Mouse (Mus musculus) embryonic facial prominence, embryonic 11.5 days (tissue): ENCODE results near the gene Rtn1. TPM values are rescaled to one million over a fixed set of nuclear protein-coding genes. Genes with fewer than 3 reads are reported as not detected.
"Not testable (repeated sequence)": the region's sequence is repeated elsewhere in the genome, so short reads cannot be mapped to it uniquely, and the experiment has no call there.

Source experiments
- ATAC-seq: fragments of 200-750 bp; cut with Nextera tagmentation; replicated peaks from 2 replicates; pipeline ENCODE4 v1.8.0; 2017; ENCODE audit warnings: low read depth; ENCODE audit not compliant: insufficient number of reproducible peaks, low FRiP score, low TSS enrichment
- DNase-seq: peaks from one replicate; pipeline ENCODE4 v3.0.0-alpha.2; 2015; ENCODE audit warnings: low spot score
- H3K27ac ChIP-seq: fragments of 300-500 bp; sonication (generic); replicated peaks from 2 replicates; pipeline ENCODE4 v1.5.1; 2014; ENCODE audit warnings: mild to moderate bottlenecking, low read depth, low read length, control low read depth
- H3K27me3 ChIP-seq: fragments of 300-500 bp; sonication (generic); 2 replicates; pipeline ENCODE4 v1.6.1; 2014; ENCODE audit warnings: mild to moderate bottlenecking, low read length, moderate library complexity, mixed read lengths; ENCODE audit not compliant: control insufficient read depth, insufficient read depth
- H3K36me3 ChIP-seq: fragments of 300-500 bp; sonication (generic); replicated peaks from 2 replicates; pipeline ENCODE4 v1.6.1; 2014; ENCODE audit warnings: low read depth, mild to moderate bottlenecking, low read length, moderate library complexity, mixed read lengths; ENCODE audit not compliant: control insufficient read depth, insufficient read depth
- H3K4me1 ChIP-seq: fragments of 300-500 bp; sonication (generic); 2 replicates; pipeline ENCODE4 v1.6.1; 2014; ENCODE audit warnings: low read length, mixed read lengths; ENCODE audit not compliant: control insufficient read depth, insufficient read depth
- H3K4me2 ChIP-seq: fragments of 300-500 bp; sonication (generic); 2 replicates; pipeline ENCODE4 v1.6.1; 2014; ENCODE audit warnings: low read depth, mild to moderate bottlenecking, control low read depth, low read length, moderate library complexity
- H3K4me3 ChIP-seq: fragments of 300-500 bp; sonication (generic); 2 replicates; pipeline ENCODE4 v1.5.1; 2014; ENCODE audit warnings: low read depth, low read length, control low read depth
- H3K9ac ChIP-seq: fragments of 300-500 bp; sonication (generic); replicated peaks from 2 replicates; pipeline ENCODE4 v1.6.1; 2014; ENCODE audit warnings: mild to moderate bottlenecking, control low read depth, low read length
- H3K9me3 ChIP-seq: fragments of 300-500 bp; sonication (generic); replicated peaks from 2 replicates; pipeline ENCODE4 v1.6.1; 2016; ENCODE audit warnings: mild to moderate bottlenecking, low read length, inconsistent platforms, mixed read lengths; ENCODE audit not compliant: control insufficient read depth
- WGBS: fragments of 180-500 bp; shearing (Covaris S2); extraction: QIAGEN DNeasy Blood & Tissue Kit; methylation state at CpG from one replicate; pipeline ENCODE4 v1.1.7; 2014; 5-methylcytosine and 5-hydroxymethylcytosine counted together
- polyA plus RNA-seq: library from polyadenylated mRNA; unstranded; fragments of >200 nt; fragmentation: Nextera tagmentation; extraction: Ambion mirVana; gene quantifications from 2 replicates; pipeline ENCODE4 v1.2.1, GENCODE M21; 2014

Rtn1 gene
- polyA plus RNA-seq, 1 experiment from 2014 or later = 79.0 TPM

- no peak for DNase-seq
- Histone ChIP-seq H3K4me1 (no peaks in the 10 kb centered on the region), H3K36me3 (no peaks in the 10 kb centered on the region), H3K27me3 (no peaks in the 10 kb centered on the region), H3K4me2 (no peak overlapping the region), H3K9me3 (no peaks in the 10 kb centered on the region; the same call in 1 of the 2 replicates), H3K27ac (no peak overlapping the region), H3K9ac (no peak overlapping the region), H3K4me3 (no peak overlapping the region)
- 82% methylated on average over 5 of the region's 5 CpGs for WGBS
- no peak for ATAC-seq
Measured at GRCm38 (mm10) chr12:72296552-72296951, 112.3 kb downstream of the Rtn1 start.

DNA sequence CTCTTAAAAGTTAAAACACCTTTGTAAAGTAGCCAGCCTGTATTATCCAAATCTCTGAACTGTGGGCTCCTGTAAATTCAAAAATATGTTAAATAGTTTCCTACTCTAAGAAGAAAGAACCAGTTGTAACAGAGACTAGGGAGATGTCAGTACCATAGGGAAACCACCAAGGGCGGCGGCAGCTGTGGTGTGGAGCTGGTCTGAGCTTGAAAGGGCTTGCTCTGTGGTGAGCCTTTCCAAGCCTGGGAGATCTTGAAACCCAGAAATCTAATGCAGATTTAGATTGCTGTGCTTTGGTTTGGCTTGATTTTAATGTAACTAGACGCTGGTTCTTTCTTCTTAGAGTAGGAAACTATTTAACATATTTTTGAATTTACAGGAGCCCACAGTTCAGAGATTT is 115.7 kb downstream of the Rtn1 start:
- WGBS = 95% methylated on average over 3 of the region's 3 CpGs
- not testable (repeated sequence) for DNase-seq, H3K4me2 ChIP-seq, H3K9me3 ChIP-seq, H3K27ac ChIP-seq, H3K27me3 ChIP-seq, H3K9ac ChIP-seq, H3K4me1 ChIP-seq, H3K4me3 ChIP-seq, ATAC-seq, H3K36me3 ChIP-seq

GRCm38 (mm10) chr12:72292566-72292965 is 116.3 kb downstream of the Rtn1 start:
- no peaks in the 10 kb centered on the region; the same call in 1 of the 2 replicates for H3K9me3 ChIP-seq
- no peak overlapping the region for H3K4me3 ChIP-seq
- H3K27ac ChIP-seq = no peak overlapping the region
- 71% methylated on average over 2 of the region's 2 CpGs for WGBS
- H3K9ac ChIP-seq = no peak overlapping the region
- ATAC-seq (no peak), DNase-seq (peak; percentile 52)
- no peaks in the 10 kb centered on the region for H3K4me1 ChIP-seq
- H3K36me3 ChIP-seq = no peaks in the 10 kb centered on the region
- no peaks in the 10 kb centered on the region for H3K27me3 ChIP-seq
- H3K4me2 ChIP-seq = no peak overlapping the region

GRCm38 (mm10) chr12:72291266-72291665 is 117.6 kb downstream of the Rtn1 start:
- DNase-seq (no peak), ATAC-seq (no peak)
- H3K4me3 ChIP-seq = no peak overlapping the region
- WGBS = 85% methylated on average over 4 of the region's 4 CpGs
- no peaks in the 10 kb centered on the region for H3K9me3 ChIP-seq
- H3K4me2 ChIP-seq = no peak overlapping the region
- H3K4me1 ChIP-seq = no peaks in the 10 kb centered on the region
- no peak overlapping the region for H3K9ac ChIP-seq
- no peaks in the 10 kb centered on the region for H3K27me3 ChIP-seq
- H3K36me3 ChIP-seq = no peaks in the 10 kb centered on the region
- H3K27ac ChIP-seq = no peak overlapping the region

GRCm38 (mm10) chr12:72288215-72288614 is 120.6 kb downstream of the Rtn1 start:
- no peak overlapping the region for H3K4me3 ChIP-seq
- H3K4me2 ChIP-seq = no peak overlapping the region
- H3K9ac ChIP-seq = no peak overlapping the region

DNA sequence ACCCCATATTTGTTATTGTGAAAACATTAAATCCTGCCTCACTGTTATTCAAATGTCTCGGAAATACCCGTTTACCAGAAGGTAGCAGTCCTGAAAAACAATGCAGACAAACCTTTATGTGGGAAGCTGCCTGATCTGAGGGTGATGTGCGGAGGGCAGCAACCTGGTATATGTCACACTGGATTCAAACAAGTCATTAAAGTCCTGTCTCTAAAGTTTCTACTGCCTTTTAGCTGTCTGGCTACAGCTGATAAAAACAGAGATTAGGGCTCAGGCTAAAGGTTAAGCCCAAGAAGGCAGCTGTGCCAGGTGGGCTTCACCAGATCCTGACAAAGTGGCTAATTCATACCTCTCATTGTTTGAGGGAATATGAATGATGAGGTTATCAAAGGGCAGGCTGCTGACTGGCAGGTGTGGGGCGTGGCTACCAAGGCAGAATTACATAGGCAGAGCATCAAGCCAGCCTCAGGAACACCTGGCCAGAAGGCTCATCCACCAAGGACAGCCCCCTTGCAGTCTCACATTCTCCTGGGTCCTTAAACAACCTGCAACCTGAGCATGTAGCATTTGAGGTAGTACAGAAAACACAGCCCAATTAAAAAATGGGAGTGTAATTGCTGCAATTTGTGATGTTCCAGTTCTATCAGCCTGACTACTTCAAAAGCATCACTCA is 121.4 kb downstream of the Rtn1 start:
- Histone ChIP-seq H3K27me3 (no peaks in the 10 kb centered on the region), H3K27ac (no peak overlapping the region), H3K36me3 (no peaks in the 10 kb centered on the region), H3K4me3 (no peak overlapping the region), H3K4me1 (no peaks in the 10 kb centered on the region), H3K9me3 (no peaks in the 10 kb centered on the region), H3K9ac (no peak overlapping the region), H3K4me2 (no peak overlapping the region)
- ATAC-seq (no peak), DNase-seq (no peak)
- WGBS = 75% methylated on average over 4 of the region's 4 CpGs

More at GRCm38 (mm10) chr12:72288215-72288614, 120.6 kb downstream of the Rtn1 start:
- no peak overlapping the region for H3K27ac ChIP-seq
- no peaks in the 10 kb centered on the region for H3K4me1 ChIP-seq
- no peaks in the 10 kb centered on the region for H3K9me3 ChIP-seq
- H3K27me3 ChIP-seq = no peaks in the 10 kb centered on the region
- DNase-seq = no peak
- WGBS = 69% methylated on average over 3 of the region's 3 CpGs
- H3K36me3 ChIP-seq = no peaks in the 10 kb centered on the region
- no peak for ATAC-seq

GRCm38 (mm10) chr12:72285366-72286345 is 123.2 kb downstream of the Rtn1 start:
- Histone ChIP-seq H3K9ac (no peak overlapping the region), H3K9me3 (no peaks in the 10 kb centered on the region), H3K27ac (no peak overlapping the region), H3K36me3 (no peaks in the 10 kb centered on the region), H3K4me3 (no peak overlapping the region), H3K4me1 (no peaks in the 10 kb centered on the region), H3K27me3 (no peaks in the 10 kb centered on the region), H3K4me2 (no peak overlapping the region)
- no peak for DNase-seq
- 83% methylated on average over 25 of the region's 25 CpGs for WGBS
- ATAC-seq = no peak

DNA sequence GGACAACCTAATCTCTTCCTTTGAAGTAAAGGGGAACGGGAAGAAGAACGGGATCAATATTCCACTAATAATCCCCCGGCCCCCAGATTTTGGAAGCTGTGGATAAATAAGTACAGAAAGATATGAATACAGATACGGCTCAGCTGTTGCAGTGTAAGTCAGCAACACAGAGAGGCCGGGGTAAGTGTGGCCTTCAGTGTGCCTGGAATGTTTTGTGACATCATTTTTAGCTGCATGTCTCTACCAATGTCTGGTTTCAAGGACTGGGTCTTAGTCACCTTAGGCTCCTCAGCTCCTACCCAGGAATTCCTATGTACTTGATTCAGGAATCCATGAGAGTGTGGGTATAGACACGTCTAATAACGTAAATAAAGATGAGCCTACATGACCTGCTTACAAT is 124.3 kb downstream of the Rtn1 start:
- Histone ChIP-seq H3K9me3 (no peaks in the 10 kb centered on the region), H3K27me3 (no peaks in the 10 kb centered on the region), H3K27ac (no peak overlapping the region), H3K36me3 (no peaks in the 10 kb centered on the region), H3K4me2 (no peak overlapping the region), H3K4me3 (no peak overlapping the region), H3K9ac (no peak overlapping the region), H3K4me1 (no peaks in the 10 kb centered on the region)
- WGBS = 91% methylated on average over 7 of the region's 7 CpGs
- ATAC-seq = no peak
- DNase-seq = no peak
